Mouse (Mus musculus) forebrain, embryonic 13.5 days (tissue): ENCODE results near the gene Nptxr. TPM values are rescaled to one million over a fixed set of nuclear protein-coding genes. Genes with fewer than 3 reads are reported as not detected.

Source experiments
- ATAC-seq: fragments of 200-750 bp; cut with Nextera tagmentation; 2 replicates; pipeline ENCODE4 v1.8.0; 2017
- H3K27ac ChIP-seq: fragments of 300-500 bp; sonication (generic); 2 replicates; pipeline ENCODE4 v1.5.1; 2015; ENCODE audit warnings: inconsistent platforms, mild to moderate bottlenecking, moderate library complexity
- H3K27me3 ChIP-seq: fragments of 300-500 bp; sonication (generic); 2 replicates; pipeline ENCODE4 v1.6.1; 2015; ENCODE audit warnings: mild to moderate bottlenecking, inconsistent platforms
- H3K36me3 ChIP-seq: fragments of 300-500 bp; sonication (generic); 2 replicates; pipeline ENCODE4 v1.6.1; 2015; ENCODE audit warnings: mild to moderate bottlenecking, inconsistent platforms; ENCODE audit not compliant: poor library complexity, severe bottlenecking
- H3K4me1 ChIP-seq: fragments of 300-500 bp; sonication (generic); 2 replicates; pipeline ENCODE4 v1.6.1; 2015; ENCODE audit warnings: inconsistent platforms
- H3K4me2 ChIP-seq: fragments of 300-500 bp; sonication (generic); 2 replicates; pipeline ENCODE4 v1.6.1; 2015; ENCODE audit warnings: inconsistent platforms, mild to moderate bottlenecking, moderate library complexity
- H3K4me3 ChIP-seq: fragments of 300-500 bp; sonication (generic); 2 replicates; pipeline ENCODE4 v1.5.1; 2015; ENCODE audit warnings: mild to moderate bottlenecking, inconsistent platforms
- H3K9ac ChIP-seq: fragments of 300-500 bp; sonication (generic); 2 replicates; pipeline ENCODE4 v1.6.1; 2015; ENCODE audit warnings: mild to moderate bottlenecking, inconsistent platforms
- H3K9me3 ChIP-seq: fragments of 300-500 bp; sonication (generic); replicated peaks from 2 replicates; pipeline ENCODE4 v1.6.1; 2016; ENCODE audit warnings: inconsistent platforms
- WGBS: fragments of 180-500 bp; shearing (Covaris S2); methylation state at CpG from one replicate; pipeline ENCODE4 v1.1.7; 2015; 5-methylcytosine and 5-hydroxymethylcytosine counted together
- polyA plus RNA-seq: library from polyadenylated mRNA; unstranded; fragments of >200 nt; fragmentation: Nextera tagmentation; extraction: Ambion mirVana; gene quantifications from 2 replicates; pipeline ENCODE4 v1.2.1, GENCODE M21; 2015

Gene Nptxr
- polyA plus RNA-seq, 1 experiment from 2014 or later: 7.9 TPM

- H3K4me1 ChIP-seq: peaks cover 79% of the 10 kb centered on the region
These were observed 24.9 kb upstream of the Nptxr start for GRCm38 (mm10) chr15:79829431-79829830.

DNA sequence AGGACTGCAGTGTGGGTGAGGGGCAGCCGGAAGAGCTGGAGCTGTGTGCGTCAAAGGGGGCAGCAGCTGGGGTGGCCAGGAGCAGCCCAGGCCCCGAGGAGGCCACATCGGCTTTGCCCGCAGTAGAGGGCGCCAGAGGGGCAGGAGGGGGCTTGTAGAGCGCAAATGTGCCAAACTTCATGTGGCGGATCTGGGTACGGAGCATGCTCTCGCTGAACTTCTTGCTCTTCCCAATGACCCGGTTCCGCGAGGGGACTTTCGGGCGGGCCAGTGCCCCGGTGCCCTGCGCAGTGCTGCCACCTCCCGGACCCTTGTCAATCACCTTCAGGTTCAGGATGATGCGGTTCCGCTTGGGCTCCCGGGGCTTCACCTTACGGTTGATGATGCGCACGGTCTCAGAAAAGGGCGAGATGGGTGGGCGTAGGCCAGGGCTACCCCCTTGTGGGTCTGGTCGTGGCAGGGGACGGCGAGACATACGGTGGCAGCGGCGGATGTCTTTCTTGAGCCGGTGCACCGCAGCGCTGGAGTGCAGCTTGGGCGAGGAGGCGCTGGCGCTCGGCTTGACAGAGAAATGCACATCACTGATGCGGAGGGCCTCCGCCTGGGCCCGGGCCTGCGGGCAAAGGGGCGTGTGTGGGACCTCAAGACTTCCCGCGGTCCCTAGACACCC lies 23.9 kb upstream of the Nptxr start:
- peaks cover 47% of the 10 kb centered on the region for H3K36me3 ChIP-seq
- H3K4me3 ChIP-seq: no peak overlapping the region

More at GRCm38 (mm10) chr15:79829431-79829830, 24.9 kb upstream of the Nptxr start:
- peaks cover 42% of the 10 kb centered on the region for H3K36me3 ChIP-seq
- no peaks in the 10 kb centered on the region for H3K9me3 ChIP-seq
- 78% methylated on average over 5 of the region's 5 CpGs for WGBS
- no peak overlapping the region for H3K4me3 ChIP-seq
- no peak overlapping the region for H3K27ac ChIP-seq
- H3K27me3 ChIP-seq: no peaks in the 10 kb centered on the region
- no peak overlapping the region for H3K4me2 ChIP-seq
- ATAC-seq: no peak
- H3K9ac ChIP-seq: 0 out of 2 replicates have a peak overlapping the region, but pooled peaks have one; percentile 31

GRCm38 (mm10) chr15:79827778-79828210 lies 23.2 kb upstream of the Nptxr start:
- H3K9ac ChIP-seq: peak overlapping the region; percentile 44; the same call in 1 of the 2 replicates
- H3K9me3 ChIP-seq: no peaks in the 10 kb centered on the region
- no peaks in the 10 kb centered on the region for H3K27me3 ChIP-seq
- H3K4me1 ChIP-seq: peaks cover 75% of the 10 kb centered on the region
- H3K4me3 ChIP-seq: no peak overlapping the region
- no peak for ATAC-seq
- 86% methylated on average over 11 of the region's 11 CpGs for WGBS
- 0 out of 2 replicates have a peak overlapping the region, but pooled peaks have one; percentile 4 for H3K4me2 ChIP-seq
- peaks cover 54% of the 10 kb centered on the region for H3K36me3 ChIP-seq
- H3K27ac ChIP-seq: peak overlapping the region; percentile 10; the same call in 1 of the 2 replicates

More for the DNA sequence above, 23.9 kb upstream of the Nptxr start:
- Histone ChIP-seq H3K27me3 (no peaks in the 10 kb centered on the region), H3K9ac (peak overlapping the region; percentile 44; the same call in 1 of the 2 replicates), H3K9me3 (no peaks in the 10 kb centered on the region), H3K27ac (peak overlapping the region; percentile 28; the same call in 1 of the 2 replicates), H3K4me1 (peaks cover 79% of the 10 kb centered on the region), H3K4me2 (peak overlapping the region; percentile 16)
- WGBS: 73% methylated on average over 46 of the region's 46 CpGs
- no peak for ATAC-seq

DNA sequence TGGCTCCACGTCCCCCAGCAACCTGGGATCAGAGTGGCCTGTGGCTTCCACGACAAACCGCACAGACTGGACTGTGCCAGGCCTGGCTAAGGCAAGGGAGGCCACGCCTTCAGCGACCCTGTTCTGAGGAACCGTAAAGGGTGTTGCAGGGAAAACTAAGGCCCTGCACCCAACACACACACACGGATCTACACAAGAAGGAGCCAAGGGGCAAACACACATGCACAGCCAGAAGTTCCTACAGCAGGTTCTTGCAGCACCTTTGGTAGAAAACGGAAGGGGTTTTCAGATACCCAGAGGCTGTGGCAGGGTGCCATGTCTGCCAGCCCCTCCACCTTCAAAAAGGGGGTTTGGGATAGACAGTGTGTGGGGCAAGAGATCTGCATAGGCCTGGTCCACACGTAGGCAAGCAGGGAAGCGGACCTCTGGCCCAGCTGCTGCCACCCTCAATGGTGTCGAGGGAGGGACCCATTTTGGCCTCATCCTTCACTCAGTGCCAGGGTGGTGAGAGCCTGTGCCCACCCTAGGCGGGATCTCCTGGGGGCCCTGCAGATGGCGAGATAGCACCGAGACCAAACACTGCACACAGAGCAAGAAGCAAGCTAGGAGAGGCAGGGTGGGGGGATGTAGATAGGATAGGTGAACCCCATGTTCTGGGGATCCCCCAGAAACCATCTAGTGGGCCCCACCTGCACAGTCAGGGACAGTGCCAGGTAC lies 22.7 kb upstream of the Nptxr start:
- H3K4me2 ChIP-seq: 0 out of 2 replicates have a peak overlapping the region, but pooled peaks have one; percentile 4
- WGBS: 92% methylated on average over 14 of the region's 14 CpGs
- peaks cover 75% of the 10 kb centered on the region for H3K4me1 ChIP-seq
- H3K27ac ChIP-seq: peak overlapping the region; percentile 20
- peaks cover 57% of the 10 kb centered on the region for H3K36me3 ChIP-seq
- peak overlapping the region; percentile 44 for H3K9ac ChIP-seq
- no peaks in the 10 kb centered on the region for H3K9me3 ChIP-seq
- no peak for ATAC-seq
- no peaks in the 10 kb centered on the region for H3K27me3 ChIP-seq
- H3K4me3 ChIP-seq: no peak overlapping the region

DNA sequence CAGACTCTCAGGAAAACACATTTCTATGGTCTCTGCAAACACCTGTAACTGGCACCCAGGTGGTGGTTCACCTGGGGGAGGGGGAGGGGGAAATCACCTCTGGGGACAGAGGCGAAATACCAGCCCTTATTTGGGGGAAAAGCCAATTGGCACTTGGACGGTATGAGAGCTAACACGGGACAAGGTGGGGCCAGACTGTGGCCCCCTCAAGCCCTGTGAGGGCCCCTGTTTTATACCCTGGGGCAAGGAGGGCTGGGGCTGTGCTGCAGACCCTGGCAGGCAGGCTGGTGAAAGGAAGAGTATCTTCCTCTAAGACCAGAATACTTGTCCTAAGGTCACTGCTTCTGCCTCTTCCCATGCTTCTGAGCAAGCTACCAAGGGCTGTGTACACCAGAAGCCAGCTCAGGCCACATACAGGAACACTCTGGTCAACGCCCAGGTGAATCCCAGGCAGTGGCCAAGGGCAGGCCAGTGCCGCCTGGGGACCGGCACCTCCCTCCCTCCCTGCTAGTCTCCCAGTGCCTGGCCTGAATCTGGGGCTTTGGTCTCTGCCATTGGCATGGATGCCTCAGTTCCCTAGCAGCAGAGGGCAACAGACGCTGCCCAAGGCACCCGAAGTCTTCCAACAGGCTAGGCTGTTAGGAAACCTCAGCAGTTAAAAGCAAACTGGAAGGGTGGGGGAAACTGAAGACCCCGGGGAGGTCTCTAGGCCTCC lies 21.8 kb upstream of the Nptxr start:
- 89% methylated on average over 9 of the region's 9 CpGs for WGBS
- Histone ChIP-seq H3K4me1 (peaks cover 68% of the 10 kb centered on the region), H3K36me3 (peaks cover 53% of the 10 kb centered on the region), H3K9me3 (no peaks in the 10 kb centered on the region), H3K4me3 (no peak overlapping the region), H3K9ac (peak overlapping the region; percentile 50), H3K4me2 (no peak overlapping the region), H3K27me3 (no peaks in the 10 kb centered on the region), H3K27ac (no peak overlapping the region)
- no peak for ATAC-seq

DNA sequence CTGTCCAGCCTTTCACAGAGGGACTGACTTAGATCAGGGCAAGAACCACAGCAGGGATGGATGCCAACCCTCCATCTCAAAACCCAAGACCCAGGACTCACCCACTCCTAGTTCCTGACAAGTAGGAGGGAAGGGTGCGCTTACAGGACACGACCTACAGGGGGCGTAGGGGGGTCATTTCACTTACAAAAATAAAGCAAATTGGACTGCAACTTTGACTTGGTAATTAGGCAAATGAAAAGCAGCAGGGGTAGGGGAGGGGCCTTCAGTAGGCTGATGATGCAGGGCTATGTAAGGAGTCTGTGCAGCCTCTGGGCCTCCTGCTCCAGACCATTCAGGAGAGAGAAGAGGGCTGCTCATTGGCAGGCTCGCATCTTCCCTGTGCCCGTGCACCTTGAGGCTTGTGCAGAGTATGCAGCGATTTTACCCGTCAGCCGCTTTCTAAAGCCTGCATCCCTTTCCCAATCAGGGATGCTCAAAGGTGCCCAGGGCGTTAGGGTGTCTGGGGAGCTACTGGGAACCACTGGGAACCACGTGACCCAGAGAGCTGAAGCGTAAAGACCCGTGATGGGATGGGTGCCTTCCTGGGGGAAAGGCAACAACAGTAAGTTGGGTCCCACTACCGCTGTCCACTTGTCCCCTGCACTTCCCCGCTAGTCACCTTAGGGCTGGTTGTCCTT lies 20.7 kb upstream of the Nptxr start:
- H3K9ac ChIP-seq: peak overlapping the region; percentile 18; the same call in 1 of the 2 replicates
- H3K27me3 ChIP-seq: no peaks in the 10 kb centered on the region
- H3K4me2 ChIP-seq: 0 out of 2 replicates have a peak overlapping the region, but pooled peaks have one; percentile 1
- no peak overlapping the region for H3K4me3 ChIP-seq
- H3K9me3 ChIP-seq: no peaks in the 10 kb centered on the region
- H3K27ac ChIP-seq: peak overlapping the region; percentile 26
- H3K4me1 ChIP-seq: peaks cover 61% of the 10 kb centered on the region
- 53% methylated on average over 14 of the region's 14 CpGs for WGBS
- H3K36me3 ChIP-seq: peaks cover 48% of the 10 kb centered on the region
- ATAC-seq: peak; percentile 74

- Histone ChIP-seq H3K4me1 (peaks cover 45% of the 10 kb centered on the region), H3K27ac (no peak overlapping the region), H3K4me3 (no peak overlapping the region), H3K9ac (no peak overlapping the region), H3K36me3 (peaks cover 42% of the 10 kb centered on the region), H3K9me3 (peaks cover 4% of the 10 kb centered on the region; the same call in 1 of the 2 replicates), H3K4me2 (no peak overlapping the region), H3K27me3 (no peaks in the 10 kb centered on the region)
- 76% methylated on average over 19 of the region's 19 CpGs for WGBS
- no peak for ATAC-seq
These were observed 19.2 kb upstream of the Nptxr start for GRCm38 (mm10) chr15:79823588-79824280.

- Histone ChIP-seq H3K4me3 (no peak overlapping the region), H3K36me3 (peaks cover 30% of the 10 kb centered on the region), H3K9ac (no peak overlapping the region), H3K27ac (0 out of 2 replicates have a peak overlapping the region, but pooled peaks have one; percentile 3), H3K9me3 (peaks cover 9% of the 10 kb centered on the region; the same call in 1 of the 2 replicates), H3K27me3 (no peaks in the 10 kb centered on the region), H3K4me1 (peaks cover 33% of the 10 kb centered on the region), H3K4me2 (no peak overlapping the region)
- ATAC-seq: no peak
- WGBS: 75% methylated on average over 13 of the region's 13 CpGs
These were observed 18.0 kb upstream of the Nptxr start for GRCm38 (mm10) chr15:79822265-79823199.

- no peak overlapping the region for H3K4me3 ChIP-seq
- H3K9me3 ChIP-seq: peaks cover 9% of the 10 kb centered on the region; the same call in 1 of the 2 replicates
- no peak for ATAC-seq
- 90% methylated on average over 4 of the region's 4 CpGs for WGBS
- H3K4me2 ChIP-seq: no peak overlapping the region
- H3K4me1 ChIP-seq: peaks cover 7% of the 10 kb centered on the region; the same call in 1 of the 2 replicates
- no peak overlapping the region for H3K27ac ChIP-seq
- H3K36me3 ChIP-seq: peaks cover 8% of the 10 kb centered on the region
- H3K9ac ChIP-seq: no peak overlapping the region
- H3K27me3 ChIP-seq: no peaks in the 10 kb centered on the region
These were observed 13.8 kb upstream of the Nptxr start for GRCm38 (mm10) chr15:79818325-79818724.

DNA sequence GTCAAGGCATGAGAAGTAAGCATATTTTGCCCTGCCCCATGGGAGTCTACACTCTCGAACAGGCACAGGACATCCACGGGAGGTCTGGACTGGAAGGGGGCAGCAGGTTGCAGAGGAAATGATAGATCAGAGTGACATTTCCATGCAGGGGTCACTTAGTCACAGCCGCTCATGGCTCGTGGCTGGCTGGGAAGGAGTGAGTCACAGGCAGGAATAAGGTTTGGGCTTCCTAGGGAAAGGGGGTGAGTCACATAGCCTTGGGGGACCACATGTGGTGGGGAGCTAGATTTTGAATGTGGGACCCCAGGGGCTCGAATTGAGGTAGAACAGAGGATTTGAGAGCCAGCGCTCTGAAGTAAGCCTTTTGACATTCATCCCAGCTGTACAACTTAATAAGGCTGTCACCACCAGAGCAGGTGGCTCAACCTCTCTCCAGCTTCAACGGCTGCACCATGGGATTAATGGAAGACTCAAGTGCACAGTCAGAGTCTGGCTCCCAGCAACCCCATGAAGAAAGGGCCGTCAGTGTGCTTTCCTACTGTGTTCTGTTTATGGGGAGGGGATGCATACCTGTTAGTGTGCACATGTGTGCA lies 9.2 kb upstream of the Nptxr start:
- Histone ChIP-seq H3K9ac (no peak overlapping the region), H3K4me2 (no peak overlapping the region), H3K4me1 (no peaks in the 10 kb centered on the region), H3K4me3 (no peak overlapping the region), H3K27ac (no peak overlapping the region), H3K9me3 (peaks cover 5% of the 10 kb centered on the region; the same call in 1 of the 2 replicates), H3K36me3 (no peaks in the 10 kb centered on the region), H3K27me3 (peaks cover 8% of the 10 kb centered on the region; the same call in 1 of the 2 replicates)
- ATAC-seq: no peak
- 57% methylated on average over 8 of the region's 8 CpGs for WGBS
